13 mouse cellular contexts compared by ENCODE assay signal in genomic region chr13:39523856-39524301, GRCm38 (mm10).
DNase-seq lines count a peak whose midpoint lies in the region; ATAC-seq lines count a peak whose summit lies in the region.
"Had no signal": no experiment of that assay in that cellular context is flagged by ENCODE, and none has a peak within 500 bp of the region (broad histone marks: within the 10 kb centered on the region; RNA-seq: fewer than 3 reads in every experiment).

No protein-coding gene starts in this region.

- peak overlapping the region; percentile 36 for H3K4me2 ChIP-seq in midbrain, embryonic 15.5 days
- H3K4me2 ChIP-seq: heart, embryonic 13.5 days; liver, embryonic 13.5 days had no signal

- peak; percentile 87 for ATAC-seq in midbrain, embryonic 15.5 days (replicated peaks)
- ATAC-seq: Patski had no signal

- no peak overlapping the region for H3K9ac ChIP-seq in midbrain, embryonic 15.5 days
- H3K9ac ChIP-seq: heart, embryonic 13.5 days; liver, embryonic 13.5 days had no signal

- no peak overlapping the region for H3K27ac ChIP-seq in hindbrain, embryonic 10.5 days
- no peak overlapping the region for H3K27ac ChIP-seq in midbrain, embryonic 15.5 days
- H3K27ac ChIP-seq: heart, embryonic 13.5 days; liver, embryonic 13.5 days had no signal

- H3K4me1 ChIP-seq in hindbrain, embryonic 10.5 days (replicated peaks): peaks cover 9% of the 10 kb centered on the region
- H3K4me1 ChIP-seq in midbrain, embryonic 15.5 days: peaks cover 10% of the 10 kb centered on the region; the same call in 1 of the 2 replicates
- H3K4me1 ChIP-seq: heart, embryonic 13.5 days; liver, embryonic 13.5 days had no signal

- peaks cover 86% of the 10 kb centered on the region for H3K27me3 ChIP-seq in hindbrain, embryonic 10.5 days (ENCODE audit: insufficient read depth, poor library complexity, severe bottlenecking)
- peaks cover 45% of the 10 kb centered on the region for H3K27me3 ChIP-seq in midbrain, embryonic 15.5 days (replicated peaks)
- H3K27me3 ChIP-seq: heart, embryonic 13.5 days; liver, embryonic 13.5 days had no signal

- no peak overlapping the region for H3K4me3 ChIP-seq in hindbrain, embryonic 10.5 days
- H3K4me3 ChIP-seq in midbrain, embryonic 15.5 days: no peak overlapping the region
- H3K4me3 ChIP-seq: heart, embryonic 13.5 days; liver, embryonic 13.5 days had no signal

- 20% methylated on average over 9 of the region's 9 CpGs for WGBS in hindbrain, embryonic 10.5 days
- WGBS in midbrain, embryonic 15.5 days: 9% methylated on average over 9 of the region's 9 CpGs

- no peaks in the 10 kb centered on the region for H3K36me3 ChIP-seq in hindbrain, embryonic 10.5 days
- no peaks in the 10 kb centered on the region for H3K36me3 ChIP-seq in midbrain, embryonic 15.5 days (replicated peaks)
- H3K36me3 ChIP-seq: heart, embryonic 13.5 days; liver, embryonic 13.5 days had no signal

- H3K9me3 ChIP-seq in hindbrain, embryonic 10.5 days: 0 out of 2 replicates have a peak, but pooled peaks cover 4% of the 10 kb centered on the region
- no peaks in the 10 kb centered on the region for H3K9me3 ChIP-seq in midbrain, embryonic 15.5 days
- H3K9me3 ChIP-seq: heart, embryonic 13.5 days; liver, embryonic 13.5 days had no signal

- DNase-seq in ES-CJ7 (ENCODE audit: low read depth, low spot score): peak; percentile 70
- DNase-seq in embryo, embryonic 9.5 days (ENCODE audit: extremely low spot score): peak; percentile 72
- DNase-seq in hindbrain, embryonic 10.5 days (ENCODE audit: low spot score): peak; percentile 81
- no peak for DNase-seq in gastrocnemius, postnatal 4 days (ENCODE audit: low spot score in 2 of 2)
- DNase-seq in ovary, postnatal 14 days (ENCODE audit: low spot score): no peak
- no peak for DNase-seq in B cell, adult 2 months
- DNase-seq in frontal cortex, postnatal 25 days (ENCODE audit: low spot score in 2 of 2): no peak
- DNase-seq: cerebellum, adult 2 months; liver, embryonic 13.5 days; thymus, adult 2 months had no signal

Comparison
In these comparisons a context has a peak if more than half of its experiments do, and no peak if none do; other contexts are left out.
1. DNase-seq: peak in ES-CJ7 (single experiment), embryo, embryonic 9.5 days (single experiment) and hindbrain, embryonic 10.5 days (single experiment); none in gastrocnemius, postnatal 4 days (0 of 2), ovary, postnatal 14 days (single experiment), B cell, adult 2 months (0 of 2) and frontal cortex, postnatal 25 days (0 of 2).